Mouse (Mus musculus) liver, embryonic 15.5 days (tissue): ENCODE measurements around the gene Pigb. TPM values are rescaled to one million over a fixed set of nuclear protein-coding genes. Genes with fewer than 3 reads are reported as not detected.

Experiments
- ATAC-seq: fragments of 200-750 bp; cut with Nextera tagmentation; 2 replicates; pipeline ENCODE4 v1.8.0; 2017; ENCODE audit warnings: moderate number of reproducible peaks, mild to moderate bottlenecking, moderate library complexity; ENCODE audit not compliant: insufficient read depth
- H3K27ac ChIP-seq: fragments of 300-500 bp; sonication (generic); replicated peaks from 2 replicates; pipeline ENCODE4 v1.5.1; 2015; ENCODE audit warnings: mild to moderate bottlenecking, inconsistent platforms
- H3K27me3 ChIP-seq: fragments of 300-500 bp; sonication (generic); 2 replicates; pipeline ENCODE4 v1.6.1; 2015; ENCODE audit warnings: mild to moderate bottlenecking, inconsistent platforms
- H3K36me3 ChIP-seq: fragments of 300-500 bp; sonication (generic); replicated peaks from 2 replicates; pipeline ENCODE4 v1.6.1; 2015; ENCODE audit warnings: moderate library complexity, mild to moderate bottlenecking, inconsistent platforms
- H3K4me1 ChIP-seq: fragments of 300-500 bp; sonication (generic); replicated peaks from 2 replicates; pipeline ENCODE4 v1.6.1; 2015; ENCODE audit warnings: inconsistent platforms
- H3K4me2 ChIP-seq: fragments of 300-500 bp; sonication (generic); 2 replicates; pipeline ENCODE4 v1.6.1; 2015; ENCODE audit warnings: moderate library complexity, mild to moderate bottlenecking, inconsistent platforms
- H3K4me3 ChIP-seq: fragments of 300-500 bp; sonication (generic); replicated peaks from 2 replicates; pipeline ENCODE4 v1.5.1; 2015; ENCODE audit warnings: mild to moderate bottlenecking, inconsistent platforms
- H3K9ac ChIP-seq: fragments of 300-500 bp; sonication (generic); 2 replicates; pipeline ENCODE4 v1.6.1; 2015; ENCODE audit warnings: moderate library complexity, mild to moderate bottlenecking, inconsistent platforms
- H3K9me3 ChIP-seq: fragments of 300-500 bp; sonication (generic); replicated peaks from 2 replicates; pipeline ENCODE4 v1.6.1; 2016; ENCODE audit warnings: inconsistent platforms
- WGBS: fragments of 180-500 bp; shearing (Covaris S2); methylation state at CpG from one replicate; pipeline ENCODE4 v1.1.7; 2015; ENCODE audit warnings: mixed read lengths; ENCODE audit not compliant: insufficient replicate concordance; 5-methylcytosine and 5-hydroxymethylcytosine counted together
- polyA plus RNA-seq: library from polyadenylated mRNA; unstranded; fragments of >200 nt; fragmentation: Nextera tagmentation; extraction: Ambion mirVana; gene quantifications from 2 replicates; pipeline ENCODE4 v1.2.1, GENCODE M21; 2015

Pigb gene
- polyA plus RNA-seq, 1 experiment from 2014 or later, result 4.3 TPM

- H3K36me3 ChIP-seq, result peaks cover 60% of the 10 kb centered on the region
- no peak overlapping the region for H3K4me2 ChIP-seq
- no peaks in the 10 kb centered on the region for H3K27me3 ChIP-seq
- H3K9ac ChIP-seq, result no peak overlapping the region
- 73% methylated on average over 13 of the region's 13 CpGs for WGBS
- H3K4me1 ChIP-seq, result no peaks in the 10 kb centered on the region
- no peaks in the 10 kb centered on the region for H3K9me3 ChIP-seq
- no peak overlapping the region for H3K27ac ChIP-seq
- ATAC-seq, result no peak
- H3K4me3 ChIP-seq, result no peak overlapping the region
Observed at GRCm38 (mm10) chr9:73014724-73015123, 25.5 kb downstream of the Pigb start.

GRCm38 (mm10) chr9:73012629-73013028 is 27.5 kb downstream of the Pigb start:
- Histone ChIP-seq H3K9me3 (no peaks in the 10 kb centered on the region), H3K4me3 (no peak overlapping the region), H3K27me3 (no peaks in the 10 kb centered on the region), H3K27ac (no peak overlapping the region), H3K9ac (no peak overlapping the region), H3K4me1 (no peaks in the 10 kb centered on the region), H3K4me2 (no peak overlapping the region), H3K36me3 (peaks cover 57% of the 10 kb centered on the region)
- 81% methylated on average over 4 of the region's 4 CpGs for WGBS
- ATAC-seq, result no peak

- Histone ChIP-seq H3K4me3 (no peak overlapping the region), H3K27ac (no peak overlapping the region), H3K4me2 (no peak overlapping the region), H3K36me3 (peaks cover 35% of the 10 kb centered on the region), H3K27me3 (no peaks in the 10 kb centered on the region), H3K4me1 (no peaks in the 10 kb centered on the region), H3K9ac (no peak overlapping the region), H3K9me3 (no peaks in the 10 kb centered on the region)
- no peak for ATAC-seq
- WGBS, result 33% methylated on average over 3 of the region's 3 CpGs
Observed at GRCm38 (mm10) chr9:73008384-73008783, 31.8 kb downstream of the Pigb start.

- no peak overlapping the region for H3K9ac ChIP-seq
- H3K4me1 ChIP-seq, result no peaks in the 10 kb centered on the region
- ATAC-seq, result no peak
- H3K9me3 ChIP-seq, result no peaks in the 10 kb centered on the region
- peaks cover 19% of the 10 kb centered on the region for H3K36me3 ChIP-seq
- H3K27ac ChIP-seq, result no peak overlapping the region
- H3K4me2 ChIP-seq, result no peak overlapping the region
- 75% methylated on average over 3 of the region's 3 CpGs for WGBS
- H3K4me3 ChIP-seq, result no peak overlapping the region
- H3K27me3 ChIP-seq, result no peaks in the 10 kb centered on the region
Observed at GRCm38 (mm10) chr9:73006175-73006574, 34.0 kb downstream of the Pigb start.

- Histone ChIP-seq H3K27ac (no peak overlapping the region), H3K4me2 (no peak overlapping the region), H3K4me3 (no peak overlapping the region), H3K4me1 (no peaks in the 10 kb centered on the region), H3K9me3 (no peaks in the 10 kb centered on the region), H3K36me3 (peaks cover 12% of the 10 kb centered on the region), H3K27me3 (no peaks in the 10 kb centered on the region), H3K9ac (no peak overlapping the region)
- WGBS, result 70% methylated on average over 6 of the region's 6 CpGs
- ATAC-seq, result no peak
Observed at GRCm38 (mm10) chr9:73005106-73005505, 35.1 kb downstream of the Pigb start.

GRCm38 (mm10) chr9:73004076-73004475 is 36.1 kb downstream of the Pigb start:
- H3K36me3 ChIP-seq, result peaks cover 8% of the 10 kb centered on the region
- H3K27ac ChIP-seq, result no peak overlapping the region
- H3K4me2 ChIP-seq, result no peak overlapping the region
- 82% methylated on average over 8 of the region's 8 CpGs for WGBS
- no peaks in the 10 kb centered on the region for H3K9me3 ChIP-seq
- no peak overlapping the region for H3K9ac ChIP-seq
- no peaks in the 10 kb centered on the region for H3K27me3 ChIP-seq
- H3K4me3 ChIP-seq, result no peak overlapping the region
- no peak for ATAC-seq
- no peaks in the 10 kb centered on the region for H3K4me1 ChIP-seq

- 56% methylated on average over 3 of the region's 3 CpGs for WGBS
- Histone ChIP-seq H3K36me3 (peaks cover 8% of the 10 kb centered on the region), H3K27ac (peak overlapping the region; percentile 24; the same call in 1 of the 2 replicates), H3K4me2 (no peak overlapping the region), H3K4me1 (no peaks in the 10 kb centered on the region), H3K9me3 (no peaks in the 10 kb centered on the region), H3K27me3 (no peaks in the 10 kb centered on the region), H3K4me3 (no peak overlapping the region), H3K9ac (no peak overlapping the region)
- ATAC-seq, result no peak
Observed at GRCm38 (mm10) chr9:73002177-73002576, 38.0 kb downstream of the Pigb start.

GRCm38 (mm10) chr9:73001314-73002011 is 38.7 kb downstream of the Pigb start:
- Histone ChIP-seq H3K9me3 (no peaks in the 10 kb centered on the region), H3K9ac (no peak overlapping the region), H3K4me3 (no peak overlapping the region), H3K27ac (peak overlapping the region; percentile 24; the same call in 1 of the 2 replicates), H3K27me3 (no peaks in the 10 kb centered on the region), H3K4me2 (no peak overlapping the region), H3K4me1 (no peaks in the 10 kb centered on the region), H3K36me3 (peaks cover 8% of the 10 kb centered on the region)
- WGBS, result 60% methylated on average over 13 of the region's 13 CpGs
- no peak for ATAC-seq

- 48% methylated on average over 2 of the region's 2 CpGs for WGBS
- Histone ChIP-seq H3K4me2 (no peak overlapping the region), H3K27me3 (no peaks in the 10 kb centered on the region), H3K27ac (no peak overlapping the region), H3K4me3 (no peak overlapping the region), H3K4me1 (no peaks in the 10 kb centered on the region), H3K9me3 (no peaks in the 10 kb centered on the region), H3K9ac (no peak overlapping the region), H3K36me3 (no peaks in the 10 kb centered on the region)
- ATAC-seq, result no peak
Observed at GRCm38 (mm10) chr9:73000487-73000886, 39.7 kb downstream of the Pigb start.

GRCm38 (mm10) chr9:72996806-72997205 is 43.4 kb downstream of the Pigb start:
- Histone ChIP-seq H3K4me3 (no peak overlapping the region), H3K9me3 (no peaks in the 10 kb centered on the region), H3K36me3 (no peaks in the 10 kb centered on the region), H3K27ac (no peak overlapping the region), H3K9ac (no peak overlapping the region), H3K4me1 (no peaks in the 10 kb centered on the region), H3K4me2 (no peak overlapping the region), H3K27me3 (no peaks in the 10 kb centered on the region)
- 64% methylated on average over 7 of the region's 7 CpGs for WGBS
- no peak for ATAC-seq

GRCm38 (mm10) chr9:72996167-72996566 is 44.0 kb downstream of the Pigb start:
- Histone ChIP-seq H3K4me1 (peaks cover under 1% of the 10 kb centered on the region; the same call in 1 of the 2 replicates), H3K4me3 (no peak overlapping the region), H3K4me2 (no peak overlapping the region), H3K9me3 (no peaks in the 10 kb centered on the region), H3K27me3 (no peaks in the 10 kb centered on the region), H3K27ac (no peak overlapping the region), H3K9ac (no peak overlapping the region), H3K36me3 (no peaks in the 10 kb centered on the region)
- no peak for ATAC-seq

GRCm38 (mm10) chr9:72992576-72992975 is 47.6 kb downstream of the Pigb start:
- Histone ChIP-seq H3K9ac (no peak overlapping the region), H3K27ac (no peak overlapping the region), H3K4me1 (peaks cover 11% of the 10 kb centered on the region; the same call in 1 of the 2 replicates), H3K27me3 (no peaks in the 10 kb centered on the region), H3K4me3 (no peak overlapping the region), H3K4me2 (no peak overlapping the region), H3K9me3 (no peaks in the 10 kb centered on the region), H3K36me3 (no peaks in the 10 kb centered on the region)
- no peak for ATAC-seq
- 67% methylated on average over 5 of the region's 5 CpGs for WGBS
